Mouse (Mus musculus): Measurements from ENCODE around the gene Slitrk2. TPM values are rescaled to one million over a fixed set of nuclear protein-coding genes. Genes with fewer than 3 reads are reported as not detected.

Slitrk2 gene
- total RNA-seq (2014; fragmentation: Nextera tagmentation): not detected in 2 replicates
- total RNA-seq (2017): not detected in 2 replicates

DNA sequence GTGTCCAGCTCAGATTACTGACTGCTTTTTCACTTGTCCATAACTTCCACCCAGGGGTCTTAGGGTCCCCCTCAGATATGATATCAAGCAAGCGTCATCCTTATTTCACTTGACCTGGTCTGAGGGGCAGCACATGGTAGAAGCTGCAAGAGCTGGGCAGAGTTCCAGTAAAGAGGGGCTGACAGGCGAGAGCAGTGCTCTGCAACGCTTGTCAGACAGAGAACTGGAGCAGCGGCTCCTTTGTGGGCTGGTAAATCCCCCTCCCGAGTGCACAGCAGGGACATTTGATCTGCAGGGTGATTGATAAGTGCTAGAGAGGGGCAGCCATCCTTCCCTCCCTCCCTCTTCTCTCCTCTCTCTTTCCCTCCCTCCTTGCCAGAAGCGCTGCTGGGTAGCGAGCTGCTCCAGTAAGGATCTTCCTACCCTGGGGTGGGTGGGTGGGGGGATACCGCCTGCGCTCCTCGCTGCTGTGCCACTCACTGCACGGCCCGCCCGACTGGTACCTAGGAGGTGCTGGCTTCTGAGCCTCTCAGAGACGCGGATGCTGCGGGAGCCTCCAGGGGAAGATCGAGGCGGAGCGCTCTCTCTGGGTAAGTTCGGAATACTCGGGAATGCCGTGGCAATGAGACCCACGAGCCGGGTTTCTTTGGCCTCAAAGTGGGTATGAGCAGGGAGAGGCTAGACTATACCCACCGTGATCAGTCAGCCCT is at the start of gene Slitrk2:
Slitrk2 (plus strand) TSS at position 408 of the 710 bp plus-strand sequence.
- ATAC-seq (replicated peaks; ENCODE audit: poor library complexity, severe bottlenecking): no peak

DNA sequence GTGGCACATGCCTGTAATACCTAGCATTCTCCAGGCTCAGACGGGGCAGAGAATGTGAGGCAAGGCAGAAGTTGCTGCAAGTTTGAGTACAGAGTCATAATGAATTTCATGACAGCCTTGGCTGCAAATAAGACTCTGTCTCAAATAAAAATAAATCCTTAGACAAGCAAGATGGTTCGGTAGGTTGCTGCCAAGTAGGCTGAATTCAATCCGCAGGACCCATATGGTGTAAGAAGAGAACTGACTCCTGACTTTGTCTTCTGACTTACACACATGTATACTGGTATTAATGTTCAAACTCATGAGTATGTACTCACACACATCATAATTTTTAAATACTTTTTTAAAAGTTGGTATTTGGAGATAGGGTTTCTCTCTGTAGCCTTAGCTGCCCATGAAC is 43.6 kb upstream of the Slitrk2 start:
- no peak for ATAC-seq (replicated peaks; ENCODE audit: poor library complexity, severe bottlenecking)

DNA sequence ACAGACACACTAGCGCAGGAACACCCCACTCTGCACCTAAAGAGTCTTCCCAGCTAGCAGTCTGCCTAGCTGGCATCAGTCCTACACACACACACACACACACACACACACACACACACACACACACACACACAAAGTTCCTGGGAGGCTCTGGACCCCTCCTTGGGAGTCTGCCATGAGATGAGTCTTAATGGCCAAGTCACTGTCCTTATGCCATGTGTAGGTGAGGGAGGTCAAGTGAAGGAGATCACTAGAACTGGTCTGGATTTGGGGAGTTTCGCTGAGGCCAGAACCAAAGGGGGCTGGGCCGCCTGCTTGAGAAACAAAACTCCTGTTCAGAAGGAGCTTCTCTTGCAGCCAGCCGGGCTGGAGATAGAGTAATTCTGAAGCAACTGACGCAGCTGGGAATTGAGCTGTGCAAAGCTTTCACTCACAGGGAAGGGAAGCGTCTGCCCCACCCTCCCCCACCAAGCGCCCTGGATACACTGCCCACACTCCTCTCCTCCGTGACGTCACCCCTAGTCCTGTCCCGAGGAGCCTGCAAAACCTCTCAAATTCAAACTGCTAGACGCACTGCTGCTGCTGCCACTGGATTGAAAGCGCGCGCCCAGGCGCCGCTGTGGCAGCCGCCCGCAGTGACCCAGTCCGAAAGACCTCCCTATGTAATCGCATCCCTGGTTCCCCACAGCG is 3.5 kb downstream of the Slitrk2 start:
- no peak for ATAC-seq (replicated peaks; ENCODE audit: poor library complexity, severe bottlenecking)

DNA sequence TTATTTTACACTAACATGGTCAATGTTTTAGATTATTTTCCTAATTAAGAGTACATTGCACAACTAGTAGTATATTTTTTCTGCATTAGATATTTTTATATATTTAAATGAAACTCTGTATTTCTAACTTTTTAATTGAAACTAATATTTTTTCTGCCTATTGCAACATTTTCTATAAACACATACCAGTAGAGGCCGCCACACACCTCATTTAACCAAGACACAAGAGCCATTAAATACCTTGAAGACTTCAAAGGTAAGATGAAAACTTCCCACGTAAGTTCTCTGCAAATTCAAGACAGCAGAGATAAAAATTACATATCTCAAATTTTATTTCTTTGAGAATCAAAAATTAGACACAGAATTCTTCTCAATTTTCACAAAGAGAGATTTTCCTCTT is 8.2 kb downstream of the Slitrk2 start:
- ATAC-seq (replicated peaks; ENCODE audit: poor library complexity, severe bottlenecking): no peak

- no peak for ATAC-seq (replicated peaks; ENCODE audit: poor library complexity, severe bottlenecking)
Measured at GRCm38 (mm10) chrX:66676959-66677358, 27.8 kb downstream of the Slitrk2 start.

GRCm38 (mm10) chrX:66678646-66679045 is 29.5 kb downstream of the Slitrk2 start:
- ATAC-seq (replicated peaks; ENCODE audit: poor library complexity, severe bottlenecking): no peak
